Mouse (Mus musculus) megakaryocyte progenitor cell, adult 5-6 weeks (primary cell): ENCODE data around the gene Arx. TPM values are rescaled to one million over a fixed set of nuclear protein-coding genes. Genes with fewer than 3 reads are reported as not detected.

Source experiments
- ATAC-seq: replicated peaks from 2 replicates; pipeline ENCODE4 v1.8.0; 2016; ENCODE audit warnings: mild to moderate bottlenecking, moderate TSS enrichment, inconsistent platforms; ENCODE audit not compliant: poor library complexity
- total RNA-seq, 2 experiments: library from RNA; stranded (forward) in 1 of 2; stranded (reverse) in 1 of 2; fragments of 157-497, 149-512 nt in 1 of 2; fragments of 200-1000 nt in 1 of 2; gene quantifications; 2 replicates each; pipeline versions ENCODE4 v1.2.3 to v1.2.4; 2015 to 2017

Arx gene
- total RNA-seq (2015), result 0.10 TPM in 1 of 2 replicates, not detected in the other
- total RNA-seq (2017), result not detected in 2 replicates

DNA sequence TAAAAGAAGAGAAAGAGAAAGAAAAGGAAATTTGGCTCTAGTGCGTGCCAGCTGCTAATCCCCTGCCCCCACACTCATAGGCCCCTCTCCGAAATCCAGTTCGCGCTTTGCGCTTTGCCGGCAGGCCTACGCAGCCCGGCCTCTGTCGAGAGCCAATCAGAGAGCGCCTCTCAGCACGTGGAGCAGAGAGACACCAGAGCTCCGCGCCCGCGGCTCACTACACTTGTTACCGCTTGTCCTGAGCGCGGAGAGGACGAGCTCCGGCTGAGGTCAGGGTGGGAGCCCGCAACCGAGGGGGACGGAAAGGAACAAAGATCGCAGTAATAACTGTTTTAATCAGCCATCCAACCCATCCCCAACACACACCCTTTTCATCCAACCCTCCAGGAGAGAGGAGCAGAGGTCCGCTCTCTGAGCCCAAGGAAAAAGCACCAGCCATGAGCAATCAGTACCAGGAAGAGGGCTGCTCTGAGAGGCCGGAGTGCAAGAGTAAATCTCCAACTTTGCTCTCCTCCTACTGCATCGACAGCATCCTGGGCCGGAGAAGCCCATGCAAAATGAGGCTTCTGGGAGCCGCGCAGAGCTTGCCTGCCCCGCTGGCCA, at the start of gene Arx:
Gene Arx, plus strand, starts transcription at position 155 of the 603 bp plus-strand sequence.
- ATAC-seq, result peak; percentile 91

DNA sequence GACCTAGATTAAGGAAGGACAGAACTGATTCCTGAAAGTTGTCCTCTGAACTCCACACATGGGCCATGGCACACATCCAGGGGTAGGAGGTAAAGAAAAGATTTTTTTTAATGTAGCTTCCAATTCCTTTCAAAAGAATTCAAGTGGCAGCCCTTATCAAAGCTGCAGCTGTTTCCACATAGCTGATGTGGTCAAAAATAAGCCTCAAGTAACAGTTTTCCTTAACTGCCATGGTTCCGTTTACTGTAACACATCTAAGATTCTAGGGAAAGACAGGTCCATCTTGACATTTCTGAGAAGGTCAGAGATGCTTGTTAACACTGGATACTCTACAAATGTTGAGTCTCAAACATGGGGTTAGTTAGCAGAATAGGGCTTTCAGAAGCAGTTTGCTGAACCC, 34.9 kb upstream of the Arx start:
- ATAC-seq, result peak; percentile 55

DNA sequence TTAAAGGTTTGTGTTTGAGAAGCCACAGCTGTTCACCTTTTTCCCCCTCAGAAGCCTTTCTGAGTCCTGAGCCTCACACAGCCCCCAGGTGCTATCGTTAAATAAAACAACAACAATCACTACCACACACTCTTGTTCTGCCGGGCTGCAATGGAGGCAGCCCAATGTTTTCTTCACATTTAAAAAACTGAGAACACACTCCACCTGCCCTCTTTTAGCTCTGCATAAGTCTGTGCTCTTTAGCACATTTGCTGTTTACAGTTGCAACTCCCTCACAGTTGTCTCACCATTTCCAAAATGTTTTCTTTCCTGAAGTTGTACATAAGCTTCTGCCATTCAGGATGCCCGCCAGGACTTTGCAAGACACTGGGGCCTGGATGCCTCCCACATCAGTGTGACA, 10.6 kb upstream of the Arx start:
- no peak for ATAC-seq

DNA sequence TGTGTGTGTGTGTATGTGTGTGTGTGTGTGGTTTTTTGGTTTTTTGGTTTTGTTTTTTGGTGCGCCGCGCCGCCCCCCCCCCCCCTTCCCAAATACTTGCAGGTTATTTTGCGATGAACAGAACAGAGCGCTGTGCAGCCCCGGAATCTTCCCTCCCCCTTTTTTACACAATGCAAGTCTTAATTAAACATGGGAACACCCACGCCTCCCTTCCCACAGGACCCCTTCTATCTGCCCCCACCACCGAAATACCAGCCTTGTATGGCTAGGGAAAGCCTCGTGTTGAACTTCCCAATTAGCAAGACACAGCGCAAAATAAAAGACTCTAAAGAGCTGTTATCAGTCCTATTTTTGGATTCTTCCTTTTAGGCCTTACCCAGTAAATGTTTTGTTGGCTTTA, 6.3 kb upstream of the Arx start:
- ATAC-seq, result no peak

DNA sequence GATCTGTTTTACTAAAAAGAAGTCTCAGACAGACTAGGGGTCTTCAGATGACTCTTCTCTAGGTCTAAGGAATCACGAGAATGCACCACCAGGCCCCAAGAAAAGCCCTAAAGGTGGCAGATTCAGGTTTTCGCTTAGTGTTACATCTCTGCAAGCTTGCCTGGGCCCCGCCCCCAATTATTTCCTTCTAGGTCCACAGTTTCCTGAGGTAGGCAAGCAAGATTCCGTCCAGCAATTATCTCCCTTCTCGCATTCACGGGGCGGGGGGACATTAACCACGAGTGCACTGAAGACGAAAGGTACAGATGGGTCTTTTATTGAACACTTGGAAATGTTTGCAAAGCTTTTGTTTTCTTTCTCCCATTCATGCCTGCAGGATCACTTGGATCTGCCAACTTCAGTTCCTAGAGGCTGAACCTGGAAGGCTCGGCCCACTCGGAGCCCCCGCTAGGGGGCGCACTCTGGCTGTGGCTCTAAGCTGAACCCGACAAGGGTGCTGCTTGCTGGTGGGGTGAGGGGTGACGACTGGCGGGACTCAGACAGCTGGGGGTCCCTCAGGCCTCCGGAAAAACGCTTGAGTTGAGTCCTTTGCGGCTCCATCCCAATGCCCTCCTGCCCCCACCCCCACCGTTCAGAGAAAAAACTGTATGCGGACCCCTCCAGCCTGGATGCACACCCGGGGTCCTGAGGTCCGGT, 5.1 kb upstream of the Arx start:
- ATAC-seq, result peak; percentile 66

DNA sequence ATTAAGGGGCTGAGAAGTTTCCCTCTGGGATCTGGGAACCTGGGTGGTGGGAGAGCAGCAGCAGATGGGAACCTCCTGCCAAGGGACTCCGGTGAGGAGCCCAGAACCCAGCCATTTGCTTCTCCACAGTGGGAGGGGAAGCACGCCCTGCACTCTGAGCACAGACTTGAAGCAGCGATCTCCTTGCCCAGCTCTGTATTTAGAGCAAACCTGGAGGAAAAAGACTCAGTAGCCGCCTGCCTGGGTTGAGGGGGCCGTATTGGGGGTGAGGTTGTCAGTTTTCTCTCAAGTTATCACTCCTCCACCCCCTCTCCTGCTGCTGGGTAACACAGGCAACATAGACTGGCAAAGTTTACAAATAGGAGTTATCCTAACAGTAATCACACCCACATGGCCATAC, 4.5 kb upstream of the Arx start:
- ATAC-seq, result no peak

DNA sequence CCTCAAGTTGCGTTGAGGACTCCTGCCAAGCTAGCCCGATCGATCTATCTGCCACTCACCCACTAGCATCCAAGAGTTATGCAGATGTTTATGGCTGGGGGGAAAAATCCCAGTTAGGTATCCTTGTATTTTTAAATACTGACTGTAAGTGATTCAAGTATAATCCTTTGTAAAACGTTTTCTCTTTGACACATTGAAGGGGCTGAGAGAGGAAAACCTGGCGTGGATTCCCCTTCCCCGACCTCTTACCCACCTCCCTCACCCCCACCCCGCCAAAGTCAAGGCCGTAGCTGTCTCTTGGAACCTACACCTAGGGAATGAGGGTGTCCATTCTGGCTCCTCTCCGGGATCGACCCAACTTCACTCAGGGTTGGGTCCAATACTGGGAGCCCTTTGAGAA, 1.2 kb upstream of the Arx start:
- no peak for ATAC-seq

DNA sequence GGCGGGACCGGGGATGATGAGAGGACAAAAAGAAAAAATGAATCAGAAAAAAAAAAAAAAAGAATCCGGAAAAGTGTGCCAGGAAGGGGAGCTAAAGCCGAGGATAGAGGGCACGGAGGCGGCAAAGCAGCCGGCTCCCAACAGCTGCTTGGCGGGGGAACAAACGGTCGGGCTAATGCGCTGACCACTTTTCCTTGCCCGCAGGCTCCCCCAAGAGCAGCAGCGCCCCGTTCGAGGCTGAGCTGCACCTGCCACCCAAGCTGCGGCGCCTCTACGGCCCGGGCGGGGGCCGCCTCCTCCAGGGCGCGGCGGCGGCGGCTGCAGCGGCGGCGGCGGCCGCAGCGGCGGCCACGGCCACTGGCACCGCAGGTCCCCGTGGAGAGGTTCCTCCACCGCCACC, 2.1 kb downstream of the Arx start:
- no peak for ATAC-seq

DNA sequence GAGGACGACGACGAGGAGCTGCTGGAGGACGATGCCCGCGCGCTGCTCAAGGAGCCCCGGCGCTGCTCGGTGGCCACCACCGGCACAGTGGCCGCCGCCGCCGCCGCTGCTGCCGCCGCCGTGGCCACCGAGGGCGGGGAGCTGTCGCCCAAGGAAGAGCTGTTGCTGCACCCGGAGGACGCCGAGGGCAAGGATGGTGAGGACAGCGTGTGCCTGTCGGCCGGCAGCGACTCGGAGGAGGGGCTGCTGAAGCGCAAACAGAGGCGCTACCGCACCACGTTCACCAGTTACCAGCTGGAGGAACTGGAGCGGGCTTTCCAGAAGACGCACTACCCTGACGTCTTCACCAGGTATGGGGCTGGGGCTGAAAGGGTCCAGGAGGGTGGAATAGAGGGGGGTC, 2.8 kb downstream of the Arx start:
- no peak for ATAC-seq

DNA sequence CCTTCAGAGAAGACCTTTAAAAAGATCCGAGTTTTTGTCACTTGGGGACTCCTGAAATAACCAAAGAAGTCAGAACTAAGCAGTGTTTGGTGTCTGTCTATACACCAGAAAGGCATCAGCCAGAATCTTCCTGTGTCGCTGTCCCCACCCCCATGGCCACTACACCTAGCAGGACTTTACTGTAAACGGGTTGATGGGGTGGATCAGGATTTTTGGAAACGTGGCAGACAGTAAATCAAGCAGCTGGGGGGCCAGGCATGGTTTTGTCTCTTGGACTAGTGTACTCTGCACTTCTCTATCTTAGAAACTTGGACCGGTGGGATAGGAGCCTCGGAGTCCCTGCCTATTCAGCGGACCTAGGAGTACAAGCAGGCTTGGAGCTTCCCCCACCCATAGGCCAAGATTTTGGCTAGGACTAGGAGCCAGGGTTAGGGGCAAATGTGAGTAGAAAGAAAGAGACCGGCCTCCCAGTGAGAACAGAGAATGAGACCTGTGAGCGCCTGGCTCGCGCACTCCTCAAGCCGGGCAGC, 3.7 kb downstream of the Arx start:
- no peak for ATAC-seq

DNA sequence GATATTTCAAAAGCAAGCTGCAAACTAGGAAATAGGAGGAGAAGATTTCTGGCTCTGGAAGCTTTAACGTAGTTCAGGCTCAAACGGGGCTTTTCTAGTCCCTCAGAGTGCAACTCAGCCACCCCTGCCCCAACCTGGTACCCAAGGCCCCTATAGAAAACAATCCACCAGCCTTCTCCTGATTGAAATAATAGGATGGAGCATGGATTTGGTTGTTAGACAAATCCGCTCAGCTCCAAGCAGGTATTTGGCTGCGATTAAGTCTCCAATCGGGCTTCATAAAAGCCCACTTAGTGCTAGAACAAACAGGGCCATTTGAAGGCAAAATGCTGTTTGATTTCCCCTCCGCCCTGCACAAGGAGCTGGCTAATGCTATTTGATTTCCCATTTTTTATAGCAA, 5.8 kb downstream of the Arx start:
- ATAC-seq, result no peak

DNA sequence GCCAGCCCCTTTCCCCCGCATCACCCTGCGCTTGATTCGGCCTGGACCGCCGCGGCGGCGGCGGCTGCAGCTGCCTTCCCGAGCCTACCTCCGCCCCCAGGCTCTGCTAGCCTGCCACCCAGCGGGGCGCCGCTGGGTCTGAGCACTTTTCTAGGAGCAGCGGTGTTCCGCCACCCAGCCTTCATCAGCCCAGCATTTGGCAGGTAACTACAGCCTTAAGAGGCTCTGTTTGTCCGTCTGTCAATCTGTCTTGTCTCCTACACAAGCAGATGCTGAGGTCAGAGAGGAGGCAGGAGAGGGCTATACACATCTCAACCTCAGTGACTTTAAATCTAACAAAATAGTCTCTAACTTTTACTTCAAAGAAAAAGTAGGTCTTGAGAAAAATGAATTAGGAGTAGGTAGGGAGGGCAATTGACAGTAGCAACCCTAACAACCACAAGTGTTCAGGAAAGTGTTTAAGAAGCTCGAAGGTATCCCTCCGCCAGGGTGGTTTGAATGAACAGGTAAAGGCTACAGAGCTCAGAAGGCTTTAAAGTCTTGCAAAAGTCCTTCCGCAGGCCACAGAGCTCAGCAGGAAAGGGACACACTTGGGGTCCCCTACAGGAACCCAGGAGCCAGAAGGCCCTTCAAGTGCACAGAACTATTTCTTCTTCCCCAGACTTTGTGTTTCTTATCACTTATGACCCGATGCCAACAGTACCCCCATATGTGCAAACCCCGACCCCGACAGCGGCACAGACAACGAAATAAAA, 8.7 kb downstream of the Arx start:
- no peak for ATAC-seq

DNA sequence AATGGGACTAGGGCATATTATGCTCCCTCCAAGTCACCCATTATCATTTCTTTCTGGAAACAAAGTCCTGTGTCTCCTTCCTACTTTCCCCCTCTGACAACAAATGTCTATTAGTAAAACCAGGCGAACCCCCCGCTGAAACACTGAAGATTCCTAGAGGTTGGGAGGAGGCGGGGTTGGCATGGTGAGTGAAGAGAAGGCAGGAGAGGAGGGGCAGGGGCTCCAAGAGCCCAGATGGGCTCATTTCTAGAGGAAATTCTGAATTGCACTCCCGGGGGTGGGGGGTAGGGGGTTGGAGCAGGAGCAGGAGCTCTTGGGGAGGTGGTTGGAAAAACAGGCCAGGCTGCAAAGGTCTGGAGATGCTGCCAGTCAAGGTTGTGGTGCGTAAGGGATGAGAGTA, 9.6 kb downstream of the Arx start:
- no peak for ATAC-seq

DNA sequence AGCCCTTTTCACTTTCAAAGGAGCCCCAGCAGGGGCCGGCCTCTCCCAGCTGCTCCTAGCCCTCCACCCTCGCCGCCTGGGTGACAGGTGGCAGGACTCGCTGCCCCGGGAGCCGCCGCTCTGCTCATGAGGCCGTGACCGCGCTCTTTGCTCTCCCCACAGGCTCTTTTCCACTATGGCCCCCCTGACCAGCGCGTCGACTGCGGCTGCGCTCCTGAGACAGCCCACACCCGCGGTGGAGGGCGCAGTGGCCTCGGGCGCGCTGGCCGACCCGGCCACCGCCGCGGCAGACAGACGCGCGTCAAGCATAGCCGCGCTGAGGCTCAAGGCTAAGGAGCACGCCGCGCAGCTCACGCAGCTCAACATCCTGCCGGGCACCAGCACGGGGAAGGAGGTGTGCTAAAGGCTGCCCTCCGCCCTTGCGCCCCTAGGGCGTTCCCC, 10.8 kb downstream of the Arx start:
- 0 out of 2 replicates have a peak, but pooled peaks have one; percentile 38 for ATAC-seq

DNA sequence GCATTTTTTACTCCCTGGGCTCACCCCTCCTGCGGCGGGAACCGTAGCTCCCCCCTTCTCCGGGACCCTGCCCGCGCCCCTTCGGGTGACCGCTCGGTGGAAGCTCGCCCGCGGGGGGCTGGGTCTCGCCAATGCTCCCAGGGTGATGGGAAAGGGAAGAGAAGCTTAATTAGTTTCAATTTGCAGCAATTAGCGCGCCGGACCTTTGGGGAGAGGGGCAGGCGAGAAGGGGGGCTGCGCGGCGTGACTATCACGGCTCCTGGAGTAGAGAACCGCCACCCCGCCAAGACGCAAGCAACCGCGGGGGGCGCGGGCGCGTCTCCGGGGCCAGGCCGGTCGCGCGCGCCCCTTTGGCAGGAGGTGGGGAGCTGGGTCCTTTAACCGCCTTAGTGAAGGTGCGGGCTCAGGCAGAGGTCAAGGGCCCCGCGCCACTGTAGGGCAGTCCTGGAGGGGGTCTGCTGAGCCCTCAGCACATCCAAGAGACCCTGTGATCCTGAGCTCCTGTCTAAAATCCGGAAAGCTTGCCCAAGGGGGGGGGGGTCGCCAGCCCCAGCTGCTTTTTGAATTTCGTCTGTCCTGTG, 12.9 kb downstream of the Arx start:
- ATAC-seq, result no peak

DNA sequence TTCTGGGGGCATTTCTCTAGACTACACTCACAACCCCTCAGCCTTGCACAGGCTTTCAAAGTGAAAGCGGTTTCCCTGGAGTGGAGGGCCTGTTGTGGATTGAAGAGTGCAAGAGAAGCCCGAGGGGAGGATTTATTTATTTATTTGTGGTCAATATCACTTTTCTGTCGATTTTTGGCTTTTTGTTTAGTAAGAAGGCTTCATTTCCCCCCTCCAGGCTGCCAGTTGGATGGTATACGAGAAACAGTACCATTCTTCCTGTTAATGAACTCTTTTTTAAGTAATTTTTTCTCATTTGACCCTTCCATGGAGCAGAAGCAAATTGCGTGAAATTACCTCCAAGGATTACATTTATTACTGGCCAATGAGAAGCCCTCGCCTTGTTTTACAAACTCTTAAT, 13.5 kb downstream of the Arx start:
- ATAC-seq, result no peak

DNA sequence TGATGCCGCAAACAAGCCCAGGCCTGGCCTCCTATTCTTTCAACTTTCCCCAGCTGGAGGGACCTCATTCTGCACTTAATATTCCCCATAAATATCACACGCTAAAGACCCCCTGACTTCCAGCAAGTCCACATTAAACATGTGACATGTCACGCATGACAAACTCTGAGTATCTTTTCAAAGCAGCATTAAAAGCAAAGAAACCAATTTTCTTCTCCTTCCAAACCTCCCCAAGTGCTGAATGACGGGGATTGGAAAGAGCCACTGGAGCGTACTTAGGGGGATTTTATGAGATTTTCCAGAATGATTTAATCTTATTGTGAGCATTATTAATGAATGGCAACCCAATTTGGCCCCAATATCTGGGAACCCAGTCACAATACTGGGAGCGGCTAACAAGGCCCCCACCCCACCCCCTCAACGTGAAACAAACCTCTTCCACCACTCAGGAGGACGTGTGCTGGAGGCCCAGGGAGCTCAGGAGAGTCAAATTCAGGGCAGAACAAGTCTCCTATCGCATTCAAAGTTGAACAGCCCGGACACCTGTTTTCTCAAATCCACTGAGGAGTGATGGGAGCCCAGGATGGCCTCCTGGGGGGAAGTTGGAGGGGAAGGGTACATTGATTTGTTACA, 14.1 kb downstream of the Arx start:
- ATAC-seq, result no peak

DNA sequence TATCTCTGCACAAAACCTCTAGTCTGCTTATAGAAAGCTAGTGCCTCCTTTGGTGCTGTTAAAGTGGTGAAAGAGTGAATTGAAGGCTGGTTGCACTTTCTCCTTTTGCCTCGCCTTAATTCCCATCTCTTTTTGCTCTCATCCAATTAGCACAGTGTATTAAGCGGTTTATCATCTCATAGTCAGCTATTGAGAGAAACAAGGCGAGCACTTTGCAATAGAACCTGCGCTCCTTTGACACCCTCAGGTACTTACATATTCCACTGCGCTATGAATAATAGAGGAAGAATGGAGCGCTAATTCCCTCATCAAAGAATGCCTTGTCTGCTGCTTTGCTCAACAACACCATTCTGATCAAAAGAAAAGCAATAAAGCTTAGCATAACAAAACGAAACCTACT, 15.6 kb downstream of the Arx start:
- no peak for ATAC-seq

DNA sequence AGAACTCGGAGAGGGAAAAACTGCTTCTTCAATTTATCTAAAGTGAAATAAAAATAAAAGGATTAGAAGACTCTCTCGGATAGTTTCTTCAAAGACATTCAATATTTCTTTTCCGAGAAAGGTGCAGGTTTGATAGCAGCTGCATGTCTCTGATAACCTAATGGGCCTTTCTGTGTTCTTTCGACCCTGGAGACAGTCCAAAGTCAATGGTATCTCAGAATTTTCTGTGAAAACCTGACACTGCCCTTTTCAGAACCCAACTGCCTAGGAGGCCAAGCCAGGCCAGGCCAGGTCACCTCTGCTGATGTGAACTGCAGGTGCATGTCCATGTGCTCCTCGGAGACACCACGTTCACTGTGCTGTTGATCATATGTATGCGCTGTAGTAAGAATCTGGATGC, 19.5 kb downstream of the Arx start:
- peak; percentile 31 for ATAC-seq

DNA sequence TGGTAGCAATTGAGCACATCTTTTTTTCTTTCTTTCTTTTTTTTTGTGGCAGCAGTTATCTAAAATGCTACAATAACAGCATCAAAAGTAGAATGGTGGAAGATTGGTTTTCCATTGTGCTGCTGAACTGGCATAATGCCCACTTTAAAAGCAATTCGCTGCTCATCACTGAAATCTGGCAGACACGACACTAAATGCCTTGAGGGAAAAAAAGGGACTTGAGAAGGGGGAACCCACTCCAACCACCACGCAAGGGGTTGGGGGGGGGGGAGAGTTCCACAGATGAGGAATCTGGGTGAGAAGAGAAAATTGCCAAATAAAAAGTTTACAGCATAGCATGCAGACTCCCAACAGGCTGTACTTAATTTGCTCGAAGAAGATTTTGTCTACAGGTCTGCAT, 31.3 kb downstream of the Arx start:
- ATAC-seq, result no peak

DNA sequence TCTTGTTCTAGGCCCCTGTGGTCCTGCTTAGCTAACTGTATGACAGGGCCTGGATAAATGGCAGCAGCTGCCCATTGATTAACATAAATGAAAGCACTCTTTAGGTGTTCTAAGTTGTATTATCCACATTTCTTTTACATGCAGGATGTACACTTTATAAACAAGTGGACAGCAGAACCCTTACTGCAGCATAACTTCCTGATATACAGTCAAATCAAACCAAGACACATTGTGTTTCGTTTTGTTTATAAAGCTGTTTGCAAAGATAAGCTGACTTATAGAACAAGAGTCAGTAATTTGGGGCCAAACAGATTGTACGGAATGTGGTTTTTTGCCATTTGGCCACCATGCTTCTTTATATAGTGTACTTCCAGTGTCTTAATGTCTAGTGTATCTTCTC, 33.7 kb downstream of the Arx start:
- peak; percentile 86 for ATAC-seq
